Mouse (Mus musculus) midbrain, postnatal 0 days (tissue): ENCODE results near the gene Ctso. TPM values are rescaled to one million over a fixed set of nuclear protein-coding genes. Genes with fewer than 3 reads are reported as not detected.

Source experiments
- ATAC-seq: fragments of 200-750 bp; cut with Nextera tagmentation; 2 replicates; pipeline ENCODE4 v1.8.0; 2017; ENCODE audit warnings: moderate number of reproducible peaks, mild to moderate bottlenecking, moderate TSS enrichment, moderate library complexity; ENCODE audit not compliant: low FRiP score
- DNase-seq: peaks from one replicate; pipeline ENCODE4 v3.0.0-alpha.2; 2015; ENCODE audit warnings: low spot score
- H3K27ac ChIP-seq: fragments of 300-500 bp; sonication (generic); 2 replicates; pipeline ENCODE4 v1.5.1; 2014; ENCODE audit warnings: low read depth, mild to moderate bottlenecking, low read length, mixed read lengths
- H3K27me3 ChIP-seq: fragments of 300-500 bp; sonication (generic); 2 replicates; pipeline ENCODE4 v1.6.1; 2014; ENCODE audit warnings: low read length, control low read depth, mixed read lengths; ENCODE audit not compliant: insufficient read depth
- H3K36me3 ChIP-seq: fragments of 300-500 bp; sonication (generic); 2 replicates; pipeline ENCODE4 v1.6.1; 2014; ENCODE audit warnings: low read length, control low read depth, mixed read lengths; ENCODE audit not compliant: insufficient read depth
- H3K4me1 ChIP-seq: fragments of 300-500 bp; sonication (generic); 2 replicates; pipeline ENCODE4 v1.6.1; 2014; ENCODE audit warnings: mild to moderate bottlenecking, control low read depth, antibody characterized with exemption, low read length, mixed read lengths; ENCODE audit not compliant: insufficient read depth
- H3K4me2 ChIP-seq: fragments of 300-500 bp; sonication (generic); 2 replicates; pipeline ENCODE4 v1.6.1; 2014; ENCODE audit warnings: low read depth, mild to moderate bottlenecking, low read length, mixed read lengths; ENCODE audit not compliant: poor library complexity, severe bottlenecking
- H3K4me3 ChIP-seq: fragments of 300-500 bp; sonication (generic); 2 replicates; pipeline ENCODE4 v1.5.1; 2014; ENCODE audit warnings: low read depth, mild to moderate bottlenecking, low read length, moderate library complexity
- H3K9ac ChIP-seq: fragments of 300-500 bp; sonication (generic); replicated peaks from 2 replicates; pipeline ENCODE4 v1.6.1; 2014; ENCODE audit warnings: mild to moderate bottlenecking, low read length, moderate library complexity, mixed read lengths; ENCODE audit not compliant: poor library complexity, severe bottlenecking
- H3K9me3 ChIP-seq: fragments of 300-500 bp; sonication (generic); 2 replicates; pipeline ENCODE4 v1.6.1; 2016; ENCODE audit warnings: low read length, control low read depth
- CTCF ChIP-seq: IDR thresholded peaks from 2 replicates; pipeline ENCODE4 v1.5.1; 2016; ENCODE audit warnings: antibody characterized with exemption, mild to moderate bottlenecking
- WGBS: fragments of 180-500 bp; shearing (Covaris S2); extraction: QIAGEN DNeasy Blood & Tissue Kit; methylation state at CpG from one replicate; pipeline ENCODE4 v1.1.7; 2014; 5-methylcytosine and 5-hydroxymethylcytosine counted together
- polyA plus RNA-seq: library from polyadenylated mRNA; unstranded; fragments of >200 nt; fragmentation: Nextera tagmentation; extraction: Ambion mirVana; gene quantifications from 2 replicates; pipeline ENCODE4 v1.2.1, GENCODE M21; 2015
- total RNA-seq: library from RNA; depleted of rRNA; stranded (reverse); fragments of >200 nt; gene quantifications from 2 replicates; pipeline ENCODE4 v1.2.3, GENCODE M21; 2014

Gene Ctso
- total and polyA plus RNA-seq, 2 experiments from 2014 or later = 8.8 to 12.0 TPM

DNA sequence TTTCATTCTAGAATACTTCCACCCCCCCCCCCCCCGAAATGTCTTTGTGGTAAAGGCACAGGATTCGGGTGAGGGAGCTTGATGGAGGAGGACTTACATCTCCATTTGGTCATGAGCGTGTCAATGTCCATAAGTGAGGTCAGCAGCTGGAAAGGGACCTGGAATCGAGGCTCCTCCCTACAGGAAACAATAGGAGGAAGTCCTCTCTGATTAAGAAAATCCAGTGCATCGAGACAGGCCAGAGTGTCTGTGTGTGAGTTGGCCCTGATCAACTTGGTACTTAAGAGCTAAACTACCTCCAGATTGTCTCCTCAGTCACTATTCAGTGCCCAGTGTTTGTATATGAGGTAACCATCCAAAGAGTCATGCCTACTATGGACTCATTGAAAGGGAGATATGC, 28.9 kb downstream of the Ctso start:
- Histone ChIP-seq H3K9ac (no peak overlapping the region), H3K36me3 (no peaks in the 10 kb centered on the region), H3K4me2 (no peak overlapping the region), H3K4me1 (no peaks in the 10 kb centered on the region), H3K27me3 (no peaks in the 10 kb centered on the region), H3K9me3 (no peaks in the 10 kb centered on the region), H3K4me3 (no peak overlapping the region), H3K27ac (no peak overlapping the region)
- WGBS = 93% methylated on average over 5 of the region's 5 CpGs
- TF ChIP-seq CTCF = no peak
- no peak for DNase-seq
- ATAC-seq = no peak

DNA sequence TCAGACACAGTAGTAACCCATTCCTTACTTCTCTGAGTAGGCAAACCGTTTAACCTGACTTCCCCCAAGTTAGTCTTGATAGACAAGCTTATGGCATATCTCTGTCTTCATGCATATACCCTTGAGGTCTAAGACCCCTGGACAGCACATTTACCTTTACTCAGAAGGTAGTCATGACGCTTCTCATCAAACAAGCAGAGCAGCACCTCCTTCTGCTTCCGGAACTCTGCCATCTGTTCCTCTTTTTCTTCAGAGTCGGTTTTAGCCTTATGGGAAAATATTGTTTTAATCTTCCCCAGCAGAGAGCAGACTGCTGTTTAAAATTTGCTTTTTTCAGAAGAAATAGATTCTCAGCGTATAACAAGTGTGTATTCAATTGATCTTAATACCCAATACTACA, 31.4 kb downstream of the Ctso start:
- H3K4me1 ChIP-seq = no peaks in the 10 kb centered on the region
- no peaks in the 10 kb centered on the region for H3K36me3 ChIP-seq
- no peak overlapping the region for H3K4me2 ChIP-seq
- 77% methylated on average over 5 of the region's 5 CpGs for WGBS
- TF ChIP-seq CTCF = no peak
- H3K4me3 ChIP-seq = no peak overlapping the region
- no peaks in the 10 kb centered on the region for H3K9me3 ChIP-seq
- H3K9ac ChIP-seq = no peak overlapping the region
- H3K27ac ChIP-seq = no peak overlapping the region
- no peaks in the 10 kb centered on the region for H3K27me3 ChIP-seq
- DNase-seq (no peak), ATAC-seq (no peak)

DNA sequence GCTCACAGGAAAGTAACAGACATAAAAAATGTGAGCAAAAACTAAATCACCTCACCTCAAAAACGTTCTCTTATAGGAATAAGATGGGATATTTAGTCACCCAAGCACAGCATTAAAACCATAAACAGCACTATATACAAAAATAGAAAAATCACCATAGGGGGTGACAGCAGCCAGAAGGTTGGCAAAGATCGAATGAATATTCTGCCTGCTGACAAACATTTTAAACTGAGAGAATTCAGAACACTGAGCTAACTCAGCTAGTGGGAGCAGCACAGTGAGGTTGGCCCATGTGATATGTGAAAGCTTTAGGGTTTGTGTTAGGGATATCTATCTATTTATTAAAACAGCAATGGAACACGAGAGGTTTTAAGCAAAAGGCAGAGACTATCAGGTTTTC, 32.2 kb downstream of the Ctso start:
- Histone ChIP-seq H3K4me2 (no peak overlapping the region), H3K27me3 (no peaks in the 10 kb centered on the region), H3K9ac (no peak overlapping the region), H3K4me3 (no peak overlapping the region), H3K36me3 (no peaks in the 10 kb centered on the region), H3K9me3 (no peaks in the 10 kb centered on the region), H3K4me1 (no peaks in the 10 kb centered on the region), H3K27ac (no peak overlapping the region)
- no peak for ATAC-seq
- TF ChIP-seq CTCF = no peak
- WGBS = 64% methylated on average over 3 of the region's 3 CpGs
- no peak for DNase-seq

DNA sequence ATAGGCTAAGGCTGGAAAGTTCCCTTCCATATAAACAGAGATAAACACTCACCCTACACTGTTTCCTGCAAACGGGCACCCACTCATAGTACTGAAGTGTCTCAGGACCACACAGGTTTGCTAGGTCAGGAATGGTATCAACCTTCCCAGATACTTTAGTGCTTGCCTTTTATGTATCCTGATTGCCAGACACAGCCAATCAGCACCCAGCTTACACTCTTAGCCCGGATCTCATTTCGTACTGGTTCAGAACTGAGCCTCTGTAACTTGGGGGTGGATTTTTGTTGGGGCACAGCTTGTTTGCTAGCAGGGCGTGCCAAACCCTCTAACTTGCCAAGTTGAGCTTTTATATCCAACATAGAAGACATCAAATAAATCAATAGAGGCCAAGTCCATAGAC, 43.2 kb downstream of the Ctso start:
- 79% methylated on average over 4 of the region's 4 CpGs for WGBS
- no peak for TF ChIP-seq CTCF
- DNase-seq = no peak

DNA sequence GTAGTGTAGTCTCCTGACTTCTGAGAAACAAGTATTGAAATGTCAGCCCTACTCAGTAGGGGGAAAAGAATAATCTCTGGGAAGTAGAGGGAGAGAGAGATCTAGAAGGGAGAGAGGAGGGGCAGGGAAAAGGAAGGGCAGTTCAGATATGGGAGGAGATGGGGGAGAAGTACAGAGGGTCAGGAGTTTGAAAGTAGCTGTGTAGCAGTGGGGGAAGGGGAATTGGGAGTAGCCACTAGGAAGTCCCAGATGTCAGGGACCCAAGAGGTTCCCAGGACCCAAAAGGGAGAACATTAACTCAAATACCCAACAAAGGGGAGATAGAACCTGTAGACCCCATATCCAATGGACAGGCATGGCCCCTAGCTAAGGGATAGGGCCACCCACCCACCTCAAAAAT, 43.7 kb downstream of the Ctso start, which contains the start of gene Tdo2:
Gene Tdo2 (minus strand): TSS at position 101 of the 400 bp plus-strand sequence.
- H3K9me3 ChIP-seq = no peaks in the 10 kb centered on the region
- H3K9ac ChIP-seq = no peak within 1 kb of the TSS
- no peak within 1 kb of the TSS for H3K27ac ChIP-seq
- no peaks in the 10 kb centered on the region for H3K36me3 ChIP-seq
- no peaks in the 10 kb centered on the region for H3K4me1 ChIP-seq
- ATAC-seq = no peak
- H3K4me3 ChIP-seq = no peak within 1 kb of the TSS
- H3K4me2 ChIP-seq = no peak within 1 kb of the TSS
- DNase-seq = no peak
- H3K27me3 ChIP-seq = no peaks in the 10 kb centered on the region
- TF ChIP-seq CTCF = no peak

More for the DNA sequence above, 43.2 kb downstream of the Ctso start:
- Histone ChIP-seq H3K9me3 (no peaks in the 10 kb centered on the region), H3K27ac (no peak overlapping the region), H3K4me3 (no peak overlapping the region), H3K36me3 (no peaks in the 10 kb centered on the region), H3K4me1 (no peaks in the 10 kb centered on the region), H3K9ac (no peak overlapping the region), H3K4me2 (no peak overlapping the region), H3K27me3 (no peaks in the 10 kb centered on the region)
- no peak for ATAC-seq

DNA sequence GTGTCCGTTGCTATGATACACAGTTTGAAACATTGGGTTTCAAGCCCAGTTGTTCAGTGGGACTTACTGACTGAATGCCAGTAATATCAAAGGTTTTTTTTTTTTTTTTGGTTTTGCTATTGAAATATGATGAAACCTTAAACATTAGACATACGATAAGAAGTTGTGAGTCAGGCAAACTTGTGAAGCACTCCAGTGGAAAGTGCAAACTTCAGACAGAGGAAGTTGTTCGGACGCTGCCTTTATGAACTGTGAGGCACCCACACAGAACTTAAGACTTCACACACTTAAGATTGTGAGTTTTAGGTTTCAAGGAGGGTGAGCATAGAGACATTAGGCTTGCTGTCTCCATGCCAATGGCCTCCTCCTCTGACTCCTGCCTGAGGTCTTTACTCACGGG, 49.2 kb downstream of the Ctso start:
- no peak overlapping the region for H3K9ac ChIP-seq
- DNase-seq (no peak), ATAC-seq (no peak)
- H3K4me1 ChIP-seq = no peaks in the 10 kb centered on the region
- TF ChIP-seq CTCF = no peak
- 94% methylated on average over 5 of the region's 5 CpGs for WGBS
- H3K4me3 ChIP-seq = no peak overlapping the region
- H3K36me3 ChIP-seq = no peaks in the 10 kb centered on the region
- no peak overlapping the region for H3K4me2 ChIP-seq
- no peaks in the 10 kb centered on the region for H3K27me3 ChIP-seq
- no peak overlapping the region for H3K27ac ChIP-seq
- H3K9me3 ChIP-seq = no peaks in the 10 kb centered on the region
